Mouse (Mus musculus) embryo, embryonic 10 days (tissue): ENCODE measurements around the gene Nmi.
"Not testable (repeated sequence)": the region's sequence is repeated elsewhere in the genome, so short reads cannot be mapped to it uniquely, and the experiment has no call there.

Experiments used
- DNase-seq: peaks from one replicate; pipeline ENCODE4 v3.0.0-alpha.2; 2015; ENCODE audit warnings: low spot score

Gene Nmi

DNA sequence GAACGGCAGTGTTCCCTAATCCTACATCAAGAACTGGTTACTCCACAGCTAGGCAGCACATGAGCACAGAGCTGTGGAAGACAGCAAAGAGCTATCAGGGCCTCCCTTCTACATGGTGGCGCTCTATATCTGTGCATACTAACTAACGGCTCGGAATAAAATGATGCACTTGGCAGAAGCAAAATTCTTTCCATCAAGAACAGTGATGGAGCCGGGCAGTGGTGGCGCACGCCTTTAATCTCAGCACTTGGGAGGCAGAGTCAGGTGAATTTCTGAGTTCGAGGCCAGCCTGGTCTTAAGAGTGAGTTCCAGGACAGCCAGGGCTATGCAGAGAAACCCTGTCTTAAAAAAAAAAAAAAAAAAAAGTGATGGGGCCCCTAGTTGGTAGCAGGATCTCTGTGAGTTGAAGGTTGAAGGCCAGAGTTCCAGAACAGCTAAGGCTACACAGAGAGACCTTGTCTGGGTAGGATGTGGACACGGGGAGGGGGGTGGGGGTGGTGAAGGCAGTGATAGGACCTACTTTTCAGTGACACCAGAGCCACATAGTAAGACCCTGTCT is at the start of gene Nmi:
Gene Nmi, minus strand, starts transcription at position 85 of the 559 bp plus-strand sequence.
- DNase-seq = peak; percentile 17

DNA sequence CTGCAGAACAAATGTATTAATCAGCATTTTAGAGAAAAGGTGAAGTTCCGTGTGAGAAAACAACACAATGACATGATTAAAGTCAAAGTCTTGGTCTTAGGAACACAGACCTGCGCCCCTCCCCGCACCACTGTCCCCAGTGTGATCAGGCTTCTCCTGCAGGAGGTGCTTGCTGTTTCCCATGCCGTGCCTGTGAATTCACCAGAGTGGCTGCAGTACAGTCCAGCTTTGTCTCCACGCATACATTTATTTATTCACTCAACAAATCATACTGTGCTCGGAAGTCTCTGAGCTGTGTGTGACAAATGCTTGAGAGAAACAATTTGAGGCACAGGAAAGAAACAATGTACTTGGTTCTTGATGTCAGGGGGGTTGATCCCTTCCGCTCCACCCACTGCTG is 43.1 kb upstream of the Nmi start:
- no peak for DNase-seq

DNA sequence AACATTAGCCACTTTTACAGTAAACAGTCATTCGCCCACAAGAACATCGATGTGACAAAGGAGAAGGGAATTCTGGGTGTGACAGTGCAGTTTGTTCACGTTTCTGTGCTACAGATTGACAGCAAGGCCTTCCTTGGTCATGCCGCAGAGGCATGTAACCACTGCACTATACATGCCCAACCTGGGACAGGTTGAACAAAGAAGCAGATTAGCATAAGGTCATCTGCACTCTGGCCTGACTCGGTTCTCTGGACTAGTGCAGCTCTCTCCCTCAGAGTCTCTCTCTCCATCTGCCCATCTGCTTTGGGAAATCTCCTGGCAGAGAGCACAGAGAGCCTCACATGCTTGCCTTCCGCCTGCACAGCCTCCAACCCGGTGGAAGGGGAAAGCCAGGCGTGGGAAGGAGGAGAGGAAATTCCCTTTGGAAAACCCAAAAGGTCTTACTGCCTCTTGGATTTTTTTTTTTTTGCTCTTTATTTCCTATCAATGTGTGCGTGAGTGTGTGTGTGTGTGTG is 40.1 kb upstream of the Nmi start:
- DNase-seq = no peak

DNA sequence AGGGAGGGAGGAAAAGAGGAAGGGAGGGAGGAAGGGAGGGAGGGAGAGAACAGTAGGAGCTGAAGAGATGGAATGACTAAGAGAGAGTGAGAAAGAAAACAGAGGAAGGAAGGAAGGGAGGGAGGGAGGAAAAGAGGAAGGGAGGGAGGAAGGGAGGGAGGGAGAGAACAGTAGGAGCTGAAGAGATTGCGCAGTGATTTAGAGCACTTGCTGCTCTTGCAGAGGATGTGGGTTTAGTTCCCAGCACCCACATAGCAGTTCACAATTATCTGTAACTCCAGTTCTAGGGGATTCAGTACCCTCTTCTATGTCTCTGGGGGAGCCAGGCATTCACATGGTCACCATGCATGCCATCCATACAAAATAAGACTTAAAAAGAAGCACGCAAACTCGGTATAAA is 38.5 kb upstream of the Nmi start:
- not testable (repeated sequence) for DNase-seq

DNA sequence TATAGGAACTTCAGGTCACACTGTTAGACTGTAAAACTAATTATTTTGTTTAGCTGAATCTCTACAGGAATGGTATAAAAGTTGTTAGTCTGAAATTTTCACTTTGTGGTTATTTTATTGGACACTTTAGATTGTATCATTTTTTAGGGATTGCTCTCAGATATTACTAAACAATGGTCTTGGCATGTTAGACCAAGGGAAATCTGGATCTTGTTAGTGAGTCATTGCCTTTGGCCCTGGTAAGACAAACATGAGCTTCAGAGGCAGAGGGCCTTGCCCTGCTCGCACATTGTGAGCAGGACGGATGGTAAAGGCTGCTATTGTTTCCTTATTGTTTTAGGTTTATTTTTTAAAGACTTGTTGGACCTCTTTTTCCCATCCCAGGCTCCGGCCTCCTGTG is 33.1 kb upstream of the Nmi start:
- DNase-seq = peak; percentile 52

DNA sequence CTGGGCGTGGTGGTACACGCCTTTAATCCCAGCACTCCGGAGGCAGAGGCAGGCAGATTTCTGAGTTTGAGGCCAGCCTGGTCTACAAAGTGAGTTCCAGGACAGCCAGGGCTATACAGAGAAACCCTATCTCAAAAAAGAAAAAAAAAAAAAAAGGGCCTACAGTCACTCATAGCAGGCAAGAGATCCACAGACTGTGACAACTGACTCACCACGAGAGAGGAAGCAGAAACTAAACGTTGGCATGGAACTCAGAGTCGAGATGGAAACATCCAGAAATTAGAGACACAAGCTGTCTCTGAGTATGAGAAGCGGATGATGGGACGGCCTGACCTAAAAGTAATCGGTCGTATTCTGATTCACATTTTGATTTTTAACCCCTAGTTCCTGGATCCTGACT is 29.0 kb upstream of the Nmi start:
- not testable (repeated sequence) for DNase-seq

DNA sequence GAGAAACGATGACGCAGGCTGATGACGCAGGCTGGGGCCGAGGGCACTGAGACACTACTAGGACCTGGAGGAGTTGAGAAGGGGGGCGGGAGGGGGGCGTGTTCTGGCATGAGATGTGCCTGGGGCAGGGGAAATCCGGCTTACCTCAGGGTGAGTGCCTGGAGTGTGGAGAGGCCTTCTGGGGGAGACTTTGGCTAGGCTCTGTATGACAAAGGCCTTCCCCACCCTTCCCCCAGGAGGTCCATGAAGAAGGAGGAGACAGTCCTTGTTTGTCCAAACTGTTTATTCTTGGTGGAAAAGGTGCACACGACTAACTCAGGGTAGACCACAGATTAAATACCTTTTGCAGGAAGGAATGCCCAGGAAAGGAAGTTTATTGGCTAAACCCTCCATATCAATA is 28.2 kb upstream of the Nmi start:
- DNase-seq = no peak

DNA sequence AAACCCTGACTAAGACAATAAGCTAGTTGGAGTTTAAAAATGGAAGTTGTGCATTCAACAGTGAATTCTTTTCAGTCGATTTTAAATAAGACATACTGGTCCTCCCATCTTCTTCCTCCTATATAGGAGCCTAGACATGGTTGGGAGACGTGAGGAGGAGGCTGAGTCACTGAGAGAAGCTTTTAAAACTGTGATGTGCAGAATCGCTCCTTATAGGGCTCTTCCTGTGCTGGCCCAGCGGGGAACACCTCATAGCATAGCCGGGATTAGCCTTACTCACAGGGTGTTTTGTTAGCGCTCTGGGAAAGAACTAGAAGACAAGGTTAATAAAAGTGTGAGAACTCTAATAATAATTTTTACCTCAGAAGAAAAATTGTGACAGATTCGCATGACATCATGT is 26.7 kb upstream of the Nmi start:
- no peak for DNase-seq

DNA sequence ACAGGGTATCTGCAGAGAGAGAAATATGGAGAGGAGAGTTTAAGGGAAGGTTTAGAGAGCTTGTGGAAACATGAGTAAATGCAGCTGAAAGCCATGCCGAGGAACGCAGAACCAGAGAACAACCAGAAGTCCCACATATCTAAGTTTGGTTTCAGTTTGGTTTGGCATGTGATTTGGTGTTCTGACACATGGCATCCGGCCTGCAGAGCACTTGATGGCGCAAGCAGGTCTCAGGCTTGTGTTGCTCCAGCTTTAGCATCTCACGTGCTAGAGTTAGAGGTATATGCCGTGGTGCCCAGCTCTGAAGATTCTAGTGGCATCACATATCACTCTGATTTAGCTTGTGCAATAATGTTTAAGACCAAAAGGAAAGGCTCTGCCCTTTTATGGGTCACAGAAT is 18.2 kb upstream of the Nmi start:
- no peak for DNase-seq

DNA sequence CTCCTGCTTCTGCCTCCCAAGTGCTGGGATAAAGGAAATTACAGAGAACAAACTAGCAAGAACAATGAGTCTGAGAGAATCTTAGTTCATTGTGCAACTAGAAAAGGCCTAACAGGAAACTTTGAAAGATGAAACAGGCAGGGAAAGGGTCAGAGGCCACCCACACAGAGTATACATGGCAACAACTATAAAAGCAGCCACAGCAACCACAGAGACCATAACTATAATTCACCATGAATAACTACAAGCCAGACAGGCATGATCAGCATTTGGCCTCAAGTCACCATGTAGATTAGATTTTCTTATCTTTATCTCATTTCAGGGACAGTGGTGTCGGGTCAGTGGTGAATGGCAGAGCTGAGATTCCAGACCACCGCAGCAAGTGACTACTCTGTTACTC is 16.3 kb upstream of the Nmi start:
- DNase-seq = no peak

DNA sequence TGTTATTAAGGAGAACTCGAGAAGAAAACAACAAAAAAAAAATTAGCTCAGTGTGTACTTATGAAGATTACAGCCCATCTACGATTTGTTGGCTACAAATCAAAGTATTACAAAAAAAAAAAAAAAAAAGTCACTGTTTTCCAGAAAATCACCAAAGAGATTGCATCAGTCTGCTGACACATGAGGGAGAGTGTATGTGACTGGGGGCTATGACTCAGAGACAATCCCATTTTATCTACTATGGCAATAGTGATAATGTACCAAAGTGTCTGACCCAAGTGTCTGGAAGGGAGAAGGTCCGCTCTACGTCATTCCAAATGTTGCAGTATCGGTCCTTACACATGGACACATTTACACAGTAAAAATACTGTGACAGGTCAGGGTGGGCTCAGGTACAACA is 13.4 kb upstream of the Nmi start:
- no peak for DNase-seq

DNA sequence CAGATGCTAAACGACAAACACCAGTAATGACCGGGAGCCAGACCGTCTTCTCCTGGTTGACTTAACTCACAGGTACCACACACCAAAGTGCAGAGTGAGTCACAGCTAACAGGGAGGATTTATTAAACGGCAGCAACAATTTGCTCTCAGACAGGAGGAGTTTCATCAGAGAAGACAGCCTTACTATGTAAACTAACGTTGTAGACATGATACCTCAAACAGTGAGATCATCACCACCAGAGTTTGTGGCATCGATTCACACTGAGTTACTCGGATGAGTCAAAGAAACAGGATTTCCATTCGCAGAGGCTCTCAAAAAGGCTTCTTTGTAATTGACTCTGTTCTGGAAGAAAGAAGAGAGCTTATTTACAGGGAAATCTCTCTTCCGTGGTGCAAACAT is 12.9 kb upstream of the Nmi start:
- no peak for DNase-seq

DNA sequence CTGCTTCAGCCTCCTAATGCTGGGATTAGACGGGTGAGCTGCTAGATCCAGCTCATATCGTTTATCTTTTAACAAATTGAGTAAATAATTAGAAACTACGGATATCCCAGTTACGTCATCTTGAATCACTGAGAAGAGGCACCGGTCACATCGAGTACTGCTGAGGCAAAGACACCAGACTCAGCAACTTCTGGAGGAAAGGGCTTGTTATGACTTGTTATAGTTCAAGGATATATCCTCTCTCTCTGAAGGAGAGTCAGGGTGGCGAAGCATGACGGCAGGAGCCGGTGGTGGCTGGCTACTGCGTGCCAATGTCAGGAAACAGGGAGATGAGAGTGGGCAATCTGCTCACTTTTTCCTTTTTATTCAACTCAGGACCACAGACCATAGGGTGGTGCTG is 11.9 kb upstream of the Nmi start:
- DNase-seq = no peak

DNA sequence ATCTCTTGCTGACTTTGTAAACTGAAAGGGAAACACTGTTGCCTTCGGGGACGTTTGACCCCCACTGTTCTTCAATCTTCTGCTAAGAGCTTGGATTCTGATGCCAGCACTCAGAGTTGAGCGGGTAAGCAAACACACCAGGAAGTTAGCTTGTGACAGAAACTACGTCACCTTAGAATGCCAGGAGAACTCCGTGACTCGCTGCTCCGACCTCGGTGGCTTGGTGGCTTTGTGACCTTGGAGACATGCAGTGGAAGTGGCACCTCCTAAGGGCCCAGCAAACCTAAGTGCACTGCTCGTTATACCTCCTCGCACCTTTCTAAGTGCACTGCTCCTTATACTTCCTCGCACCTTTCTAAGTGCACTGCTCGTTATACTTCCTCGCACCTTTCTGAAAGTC is 9.0 kb upstream of the Nmi start:
- DNase-seq = no peak

DNA sequence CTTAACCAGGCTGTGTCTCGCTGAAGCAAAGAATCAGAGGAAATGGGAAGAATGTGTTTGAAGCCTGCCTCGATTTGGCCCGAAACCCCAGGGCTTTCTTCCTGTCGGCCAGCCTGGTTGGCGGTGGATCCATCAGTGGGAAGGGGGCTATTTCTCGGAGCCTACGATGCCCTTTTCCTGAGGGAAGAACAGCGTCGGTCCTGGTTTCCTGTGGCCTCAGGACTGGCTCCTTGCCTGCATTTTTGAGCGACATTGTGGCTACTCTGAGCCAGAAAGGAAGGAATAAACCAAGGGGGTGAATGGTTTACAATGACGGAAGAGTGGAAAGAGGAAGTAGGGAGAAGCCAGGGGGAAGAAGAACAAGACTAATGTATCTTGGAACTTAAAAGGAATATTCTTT is 8.3 kb upstream of the Nmi start:
- DNase-seq = peak; percentile 16

DNA sequence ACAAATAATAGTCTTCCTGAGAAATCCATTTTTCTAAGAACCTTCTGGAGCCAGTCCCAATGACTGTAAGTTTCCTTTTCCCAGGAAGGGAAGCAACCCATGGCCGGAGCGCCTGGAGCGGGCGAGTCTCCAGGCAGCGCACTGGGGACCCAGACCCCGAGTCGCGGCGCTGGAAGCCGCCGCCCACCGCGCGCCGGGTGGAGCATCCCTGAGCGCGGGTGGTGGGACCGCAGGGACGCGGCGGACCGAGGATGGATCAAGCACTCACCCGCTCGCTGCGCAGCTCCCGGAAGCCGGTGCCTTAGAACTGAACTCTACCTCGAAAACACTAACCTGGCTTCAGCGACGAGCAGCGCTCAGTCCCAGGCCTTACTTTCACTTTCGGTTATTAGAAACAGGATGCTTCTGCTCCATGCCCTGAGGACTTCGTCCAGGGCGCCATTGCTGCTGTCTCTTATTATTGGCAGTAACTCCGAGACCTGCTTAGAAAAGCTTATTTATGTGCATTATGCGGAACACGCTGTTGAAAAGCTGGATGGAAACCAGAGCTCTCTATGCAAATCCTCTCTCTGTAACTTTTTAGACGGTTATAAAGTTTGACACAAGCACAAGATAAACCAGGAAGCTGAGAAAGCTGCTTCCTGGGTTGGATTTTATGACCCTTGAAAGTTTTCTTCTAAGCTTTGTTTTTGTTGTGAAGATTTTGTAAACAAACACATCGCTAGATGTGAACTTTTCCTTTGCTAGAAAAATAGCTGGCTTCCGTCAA is 469 bp downstream of the Nmi start:
- peak; percentile 77 for DNase-seq

DNA sequence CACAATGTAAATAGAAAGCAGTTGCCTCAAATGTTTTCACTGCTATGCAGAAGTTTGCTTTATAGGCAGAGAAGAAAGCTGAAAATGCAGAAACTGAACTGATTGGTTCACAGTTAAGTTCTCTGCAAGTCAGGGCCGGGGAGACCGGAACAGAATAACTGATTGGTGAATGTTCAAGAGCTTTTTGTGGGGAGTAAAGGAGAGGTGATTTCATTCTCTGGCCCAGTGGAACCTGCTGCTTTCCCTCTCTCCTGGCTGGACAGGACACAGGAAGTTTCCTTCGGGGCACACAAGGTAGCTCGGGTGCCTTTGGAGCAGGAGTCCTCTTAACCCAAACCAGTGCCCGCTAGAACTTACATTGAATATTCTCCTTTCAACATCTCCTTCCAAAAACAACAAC is 1.2 kb downstream of the Nmi start:
- peak; percentile 14 for DNase-seq

DNA sequence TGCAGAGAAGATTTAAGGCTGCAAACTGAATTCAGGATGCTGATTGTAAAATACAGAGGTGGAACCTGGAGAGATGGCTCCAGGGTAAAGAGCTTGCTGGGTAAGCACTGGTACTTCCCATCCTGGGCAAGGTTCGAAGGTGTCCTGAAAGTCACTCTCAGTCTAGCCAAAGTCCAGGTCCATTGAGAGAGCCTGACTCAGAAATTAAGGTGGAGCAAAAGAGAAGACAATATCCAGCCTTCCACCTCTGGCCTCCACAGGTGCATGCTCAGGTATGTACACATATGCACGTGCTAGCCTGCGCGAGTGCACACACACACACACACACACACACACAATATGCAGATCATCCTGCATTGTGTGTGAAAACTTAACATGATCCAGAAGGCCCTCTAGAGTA is 2.4 kb downstream of the Nmi start:
- DNase-seq = no peak

DNA sequence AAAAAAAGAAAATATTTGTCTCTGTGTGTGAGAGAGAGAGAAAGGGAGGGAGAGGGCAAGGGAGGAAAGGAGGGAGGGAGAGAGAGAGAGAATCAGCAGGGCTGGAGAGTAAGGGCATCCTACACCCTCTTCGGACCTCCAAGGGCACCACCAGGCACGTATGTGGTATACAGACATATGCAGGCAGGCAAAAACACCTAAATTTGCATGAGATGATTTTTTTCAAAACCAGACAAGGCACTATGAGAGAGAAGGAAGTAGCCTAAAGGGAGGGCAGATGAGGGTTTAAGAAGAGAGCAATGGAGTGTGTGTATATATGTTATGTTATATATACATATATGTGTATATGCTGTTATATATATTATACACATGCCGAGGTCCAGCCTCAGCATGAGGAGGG is 6.0 kb downstream of the Nmi start:
- no peak for DNase-seq

DNA sequence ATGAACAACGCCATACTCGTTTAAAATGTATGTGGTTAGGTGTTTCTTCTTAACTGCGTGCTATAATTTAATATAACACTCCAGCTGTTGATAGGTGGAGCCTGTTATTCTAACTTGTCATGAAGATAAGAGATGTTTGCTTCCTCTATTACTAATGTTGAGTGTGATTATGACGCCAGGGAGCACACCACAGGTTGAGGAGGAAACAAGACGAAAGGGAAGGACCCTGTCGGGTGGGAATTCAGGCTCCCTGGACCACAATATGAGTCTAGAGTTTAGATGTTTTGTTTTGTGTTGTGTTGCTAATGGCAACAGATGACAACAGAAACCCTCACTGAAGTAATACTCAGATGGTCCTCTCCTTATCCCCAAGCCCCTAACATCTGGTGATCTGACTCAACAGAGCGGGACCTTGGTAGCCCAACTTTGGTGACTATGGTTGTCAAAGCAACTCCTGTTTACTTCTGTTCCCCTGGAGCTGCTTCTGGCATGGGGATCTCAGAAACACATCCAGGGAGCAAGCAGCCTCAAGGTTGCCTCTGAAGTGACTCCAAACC is 19.6 kb downstream of the Nmi start:
- no peak for DNase-seq

DNA sequence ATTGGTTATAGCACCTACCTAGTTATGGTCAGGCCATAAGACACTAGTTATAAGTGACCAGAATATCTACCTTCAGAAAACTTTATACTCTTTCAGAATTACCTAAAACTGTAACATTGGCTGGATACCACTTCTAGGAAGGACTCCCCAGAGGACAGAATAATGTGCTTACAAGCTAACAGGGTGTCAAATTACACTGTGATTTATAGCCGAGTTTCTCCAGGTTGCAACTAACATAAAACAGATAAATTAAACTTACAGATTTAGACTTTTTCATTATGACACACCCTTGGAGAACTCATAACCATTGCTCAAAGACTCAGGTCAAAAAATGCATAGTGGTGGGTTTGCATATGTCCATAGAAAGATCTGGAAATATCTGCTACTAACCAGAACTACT is 22.4 kb downstream of the Nmi start:
- no peak for DNase-seq

DNA sequence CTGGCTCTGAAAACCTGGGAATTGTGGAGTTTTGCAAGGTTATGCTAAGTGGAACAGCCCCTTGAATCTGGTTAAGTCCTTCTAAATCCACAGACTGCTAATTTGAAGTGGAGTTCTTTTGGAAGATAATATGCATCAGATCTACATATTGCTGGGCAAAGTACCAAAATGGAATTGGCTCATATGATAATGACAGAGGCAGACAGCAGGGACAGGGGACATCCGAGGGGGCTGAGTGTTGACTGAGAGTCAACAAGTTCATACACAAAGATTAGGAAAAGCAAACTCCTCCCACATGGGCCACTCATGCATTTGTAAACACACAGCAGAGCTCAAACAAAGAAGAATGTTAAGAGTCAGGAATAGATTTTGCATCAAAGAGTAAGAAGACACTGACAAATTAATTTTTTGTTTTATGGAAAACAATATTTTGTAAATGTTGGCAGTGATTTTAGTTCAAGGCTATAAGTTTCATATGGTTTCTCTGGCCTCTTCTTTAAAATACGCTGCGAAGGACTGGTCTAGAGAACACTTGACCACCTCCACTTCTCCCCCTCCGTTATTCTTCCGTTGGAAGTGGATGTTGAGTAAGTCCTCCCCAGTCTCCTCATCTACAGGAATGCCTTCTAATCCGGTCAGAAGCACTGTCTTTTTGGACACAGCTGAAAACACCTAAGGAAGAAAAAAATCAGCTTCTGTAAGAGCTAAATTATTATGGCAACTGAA is 25.0 kb downstream of the Nmi start:
- no peak for DNase-seq

DNA sequence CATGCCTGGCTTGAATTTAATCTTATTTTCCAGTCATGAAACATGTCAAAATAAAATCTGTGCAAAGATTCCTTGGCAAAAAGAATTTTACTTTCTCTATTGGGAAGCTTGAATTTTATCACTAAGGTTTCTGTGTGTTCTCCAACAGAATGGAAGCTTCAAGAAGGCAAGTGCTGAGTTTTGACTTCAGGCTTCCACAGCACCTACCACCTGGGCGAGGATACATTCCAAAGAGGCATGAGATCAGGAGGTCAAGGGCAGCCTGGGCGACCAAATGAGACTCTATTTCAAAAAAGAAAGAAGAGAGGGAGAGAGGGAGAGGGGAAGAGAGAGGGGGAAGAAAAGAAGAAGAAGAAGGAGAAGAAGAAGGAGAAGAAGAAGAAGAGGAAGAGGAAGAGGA is 27.5 kb downstream of the Nmi start:
- no peak for DNase-seq
